Mouse (Mus musculus) CH12.LX (cell line): ENCODE measurements around the gene Nudt6. TPM values are rescaled to one million over a fixed set of nuclear protein-coding genes. Genes with fewer than 3 reads are reported as not detected.

Experiments
- DNase-seq: peaks from one replicate; pipeline ENCODE4 v3.0.0-alpha.2; 2013; ENCODE audit errors: extremely low read depth
- H3K27ac ChIP-seq: 2 replicates; pipeline ENCODE4 v1.5.1; 2012; ENCODE audit warnings: low read depth, mild to moderate bottlenecking, control low read depth, moderate library complexity; ENCODE audit not compliant: insufficient read depth
- H3K27me3 ChIP-seq: replicated peaks from 2 replicates; pipeline ENCODE3; 2012; ENCODE audit warnings: inconsistent platforms
- H3K36me3 ChIP-seq, 2 experiments: replicated peaks in 1 of 2; 2 replicates each; pipeline versions ENCODE3 to v1.6.1; 2012; ENCODE audit warnings: inconsistent platforms in 1 of 2, low read length in 1 of 2, mild to moderate bottlenecking in 1 of 2, mixed read lengths in 1 of 2, moderate library complexity in 1 of 2; ENCODE audit not compliant: control insufficient read depth in 1 of 2, insufficient read depth in 1 of 2
- H3K4me1 ChIP-seq, 2 experiments: 2 replicates each; pipeline ENCODE4 v1.6.1; 2012; ENCODE audit warnings: inconsistent platforms in 1 of 2, moderate library complexity in 1 of 2; ENCODE audit not compliant: insufficient read depth in 2 of 2, control insufficient read depth in 1 of 2
- H3K4me2 ChIP-seq: 2 replicates; pipeline ENCODE4 v1.6.1; 2012; ENCODE audit warnings: low read depth, mild to moderate bottlenecking, control low read depth; ENCODE audit not compliant: poor library complexity, insufficient read depth, severe bottlenecking
- H3K4me3 ChIP-seq, 3 experiments: fragments of 150-350 bp in 1 of 3; sonication (generic) in 1 of 3; replicated peaks in 1 of 3; 2 replicates each; pipeline versions ENCODE3 to v1.5.1; 2011 to 2012; ENCODE audit warnings: low read depth in 2 of 3, low read length in 2 of 3, mild to moderate bottlenecking in 2 of 3, moderate library complexity in 2 of 3, control low read depth in 1 of 3, improper control_type of control experiment in 1 of 3, inconsistent platforms in 1 of 3, mixed read lengths in 1 of 3; ENCODE audit not compliant: poor library complexity in 1 of 3
- H3K79me2 ChIP-seq: replicated peaks from 2 replicates; pipeline ENCODE4 v1.6.1; 2012; ENCODE audit warnings: mild to moderate bottlenecking, moderate library complexity; ENCODE audit not compliant: control insufficient read depth, poor library complexity, insufficient read depth, severe bottlenecking; ENCODE audit errors: extremely low read depth
- H3K9ac ChIP-seq: 2 replicates; pipeline ENCODE4 v1.6.1; 2012; ENCODE audit warnings: low read depth, mild to moderate bottlenecking, control low read depth, moderate library complexity; ENCODE audit not compliant: insufficient read depth
- H3K9me3 ChIP-seq: replicated peaks from 2 replicates; pipeline ENCODE3; 2012; ENCODE audit warnings: low read length, inconsistent platforms, mixed read lengths
- BHLHE40 ChIP-seq: IDR thresholded peaks from 2 replicates; pipeline ENCODE4 v1.6.1; 2011; ENCODE audit warnings: mild to moderate bottlenecking, low read depth, low read length, improper control_type of control experiment
- CHD1 ChIP-seq: IDR thresholded peaks from 2 replicates; pipeline ENCODE4 v1.6.1; 2012; ENCODE audit warnings: low read depth, low read length, improper control_type of control experiment, inconsistent platforms
- E2F4 ChIP-seq: IDR thresholded peaks from 2 replicates; pipeline ENCODE4 v1.6.1; 2011; ENCODE audit warnings: low read depth, low read length, improper control_type of control experiment; ENCODE audit not compliant: insufficient replicate concordance
- ELF1 ChIP-seq: IDR thresholded peaks from 2 replicates; pipeline ENCODE4 v1.6.1; 2014; ENCODE audit warnings: low read depth, mild to moderate bottlenecking, inconsistent platforms, low read length, improper control_type of control experiment
- EP300 ChIP-seq: IDR thresholded peaks from 2 replicates; pipeline ENCODE4 v1.6.1; 2011; ENCODE audit warnings: low read length, improper control_type of control experiment
- ETS1 ChIP-seq: conservative IDR thresholded peaks from 2 replicates; pipeline ENCODE4 v1.6.1; 2012; ENCODE audit warnings: low read depth, mild to moderate bottlenecking, inconsistent platforms, low read length, improper control_type of control experiment, moderate library complexity
- IRF4 ChIP-seq: IDR thresholded peaks from 2 replicates; pipeline ENCODE4 v1.6.1; 2014; ENCODE audit warnings: low read depth, mild to moderate bottlenecking, inconsistent platforms, low read length, improper control_type of control experiment
- KAT2A ChIP-seq: IDR thresholded peaks from 2 replicates; pipeline ENCODE4 v1.6.1; 2012; ENCODE audit warnings: low read length, improper control_type of control experiment, inconsistent platforms; ENCODE audit not compliant: insufficient replicate concordance
- MAFK ChIP-seq: IDR thresholded peaks from 2 replicates; pipeline ENCODE4 v1.6.1; 2011; ENCODE audit warnings: low read length, improper control_type of control experiment; ENCODE audit not compliant: insufficient replicate concordance
- MAZ ChIP-seq: IDR thresholded peaks from 2 replicates; pipeline ENCODE4 v1.6.1; 2012; ENCODE audit warnings: low read depth, mild to moderate bottlenecking, inconsistent platforms, low read length, improper control_type of control experiment, moderate library complexity
- MYC ChIP-seq: IDR thresholded peaks from 2 replicates; pipeline ENCODE4 v1.6.1; 2011; ENCODE audit warnings: low read depth, mild to moderate bottlenecking, improper control_type of control experiment, low read length
- NELFE ChIP-seq: IDR thresholded peaks from 2 replicates; pipeline ENCODE4 v1.6.1; 2011; ENCODE audit warnings: low read depth, low read length, improper control_type of control experiment
- PAX5 ChIP-seq: IDR thresholded peaks from 2 replicates; pipeline ENCODE4 v1.6.1; 2012; ENCODE audit warnings: low read length, inconsistent platforms, mixed read lengths
- POLR2A ChIP-seq: IDR thresholded peaks from 2 replicates; pipeline ENCODE4 v1.6.1; 2011; ENCODE audit warnings: low read depth, mild to moderate bottlenecking, improper control_type of control experiment, low read length
- POLR2AphosphoS2 ChIP-seq: IDR thresholded peaks from 2 replicates; pipeline ENCODE4 v1.6.1; 2011; ENCODE audit warnings: low read depth, low read length, improper control_type of control experiment
- RAD21 ChIP-seq: IDR thresholded peaks from 2 replicates; pipeline ENCODE4 v1.6.1; 2011; ENCODE audit warnings: low read depth, mild to moderate bottlenecking, low read length, improper control_type of control experiment, moderate library complexity
- SIN3A ChIP-seq: IDR thresholded peaks from 2 replicates; pipeline ENCODE4 v1.6.1; 2012; ENCODE audit warnings: low read length, improper control_type of control experiment, inconsistent platforms
- TCF12 ChIP-seq: IDR thresholded peaks from 2 replicates; pipeline ENCODE4 v1.6.1; 2014; ENCODE audit warnings: low read depth, mild to moderate bottlenecking, inconsistent platforms, low read length, improper control_type of control experiment
- USF2 ChIP-seq: conservative IDR thresholded peaks from 2 replicates; pipeline ENCODE4 v1.6.1; 2011; ENCODE audit warnings: low read depth, low read length, improper control_type of control experiment
- ZKSCAN1 ChIP-seq: IDR thresholded peaks from 2 replicates; pipeline ENCODE4 v1.6.1; 2012; ENCODE audit warnings: low read depth, inconsistent platforms, low read length, improper control_type of control experiment, borderline replicate concordance
- ZMIZ1 ChIP-seq: IDR thresholded peaks from 2 replicates; pipeline ENCODE4 v1.6.1; 2012; ENCODE audit warnings: low read depth, mild to moderate bottlenecking, inconsistent platforms, low read length, improper control_type of control experiment
- dilution Hi-C: fragments of 300-500 bp; cut with MboI; formaldehyde crosslinking; loops from 2 replicates; pipeline ENCODE4 v1.14.3; 2020; ENCODE audit warnings: low sequenced_read_pairs; ENCODE audit not compliant: extremely low pct_unique_long_range_greater_than_20kb, extremely low pct_ligation_motif_present
- in situ Hi-C: fragments of 300-500 bp; cut with MboI; formaldehyde crosslinking; loops from 3 replicates; pipeline ENCODE4 v1.14.3; 2019; ENCODE audit warnings: low sequenced_read_pairs, low pct_ligation_motif_present, low pct_unique_long_range_greater_than_20kb, mixed read lengths
- polyA plus RNA-seq: library from polyadenylated mRNA; unstranded; fragments of >175 nt; gene quantifications from 2 replicates; pipeline ENCODE4 v1.2.1, GENCODE M21; 2012; ENCODE audit warnings: low read depth; ENCODE audit not compliant: insufficient read length
- total RNA-seq, 2 experiments: library from RNA; depleted of rRNA; stranded (reverse); fragments of 300-350 nt in 1 of 2; fragments of >200 nt in 1 of 2; gene quantifications; 2 replicates each; pipeline ENCODE4 v1.2.3; 2012 to 2014

Gene Nudt6
- total and polyA plus RNA-seq, 3 experiments = 6.0 to 9.6 (median 9.4) TPM

- H3K4me2 ChIP-seq = no peak overlapping the region; the same call in 1 of the 2 replicates
- H3K4me3 ChIP-seq = no peak overlapping the region
- H3K9ac ChIP-seq = no peak overlapping the region
- H3K79me2 ChIP-seq = no peaks in the 10 kb centered on the region
- no peaks in the 10 kb centered on the region for H3K36me3 ChIP-seq
- H3K4me1 ChIP-seq = peaks cover 5 to 16% of the 10 kb centered on the region in 2 experiments; a peak in 2 of 4 replicates
- dilution Hi-C loops (no loop called here), in situ Hi-C loops (no loop called here)
- no peak for TF ChIP-seq RAD21
- TF ChIP-seq POLR2AphosphoS2 = no peak
- TF ChIP-seq PAX5 = no peak
- no peak for TF ChIP-seq USF2
- no peak for TF ChIP-seq ZKSCAN1
- TF ChIP-seq NELFE = no peak
- TF ChIP-seq MAZ = no peak
- TF ChIP-seq MYC = no peak
- no peak for TF ChIP-seq MAFK
- no peak for TF ChIP-seq POLR2A
- DNase-seq = no peak
- H3K27me3 ChIP-seq = no peaks in the 10 kb centered on the region
- H3K27ac ChIP-seq = no peak overlapping the region
- H3K9me3 ChIP-seq = no peaks in the 10 kb centered on the region
These were observed 54.9 kb downstream of the Nudt6 start for GRCm38 (mm10) chr3:37365144-37365543.

DNA sequence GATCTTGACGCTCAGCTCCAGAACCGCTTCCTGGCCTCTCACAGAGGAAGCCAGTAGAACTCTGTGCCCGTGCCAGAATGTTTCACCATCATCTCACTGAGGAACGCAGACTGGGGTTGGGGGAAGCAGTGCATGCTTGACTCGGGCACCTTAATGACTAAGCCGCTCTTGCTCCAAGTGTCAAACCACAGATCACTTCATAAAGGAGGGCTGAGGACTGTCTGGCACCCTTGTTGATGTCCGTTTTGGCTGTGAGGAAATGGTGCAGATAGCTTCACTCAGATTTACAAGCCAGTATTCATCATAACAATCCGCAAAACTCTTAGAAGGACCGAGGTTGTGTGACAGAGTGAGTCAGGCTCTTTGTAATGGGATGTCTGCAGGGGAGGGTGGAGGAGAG lies 59.3 kb downstream of the Nudt6 start:
- H3K9ac ChIP-seq = no peak overlapping the region
- no peak for TF ChIP-seq BHLHE40
- TF ChIP-seq SIN3A = no peak
- TF ChIP-seq EP300 = no peak
- TF ChIP-seq ZMIZ1 = no peak
- no peak for TF ChIP-seq TCF12
- TF ChIP-seq USF2 = no peak
- TF ChIP-seq IRF4 = no peak
- TF ChIP-seq RAD21 = no peak
- no peak for TF ChIP-seq MAZ
- TF ChIP-seq KAT2A = no peak
- TF ChIP-seq MYC = no peak
- no peak for TF ChIP-seq ELF1
- no peak for TF ChIP-seq E2F4
- TF ChIP-seq CHD1 = no peak
- no peak for TF ChIP-seq ZKSCAN1
- TF ChIP-seq ETS1 = no peak
- H3K27me3 ChIP-seq = no peaks in the 10 kb centered on the region
- no peaks in the 10 kb centered on the region for H3K36me3 ChIP-seq
- no peak overlapping the region for H3K4me3 ChIP-seq
- DNase-seq = no peak
- no peaks in the 10 kb centered on the region for H3K79me2 ChIP-seq
- H3K4me2 ChIP-seq = no peak overlapping the region
- dilution Hi-C loops (no loop called here), in situ Hi-C loops (no loop called here)
- no peak overlapping the region for H3K27ac ChIP-seq
- no peaks in the 10 kb centered on the region for H3K4me1 ChIP-seq
- no peaks in the 10 kb centered on the region for H3K9me3 ChIP-seq

Other genes with a start within 250 kb of the Nudt6 start
- not detected in 2 replicates for gene Il21, start 187.6 kb downstream of the Nudt6 start, total RNA-seq (2012; rRNA removed)
- not detected in 2 replicates for gene Il21, start 187.6 kb downstream of the Nudt6 start, total RNA-seq (2014; rRNA removed)
- gene Il21, start 187.6 kb downstream of the Nudt6 start, polyA plus RNA-seq = not detected in 2 replicates
- gene Bbs12, start 107.7 kb downstream of the Nudt6 start, total RNA-seq (2012; rRNA removed) = 3.2 and 4.1 TPM in 2 replicates
- 8.3 and 8.8 TPM in 2 replicates for gene Bbs12, start 107.7 kb downstream of the Nudt6 start, total RNA-seq (2014; rRNA removed)
- 3.3 and 4.0 TPM in 2 replicates for gene Bbs12, start 107.7 kb downstream of the Nudt6 start, polyA plus RNA-seq
- 0.46 and 0.89 TPM in 2 replicates for gene Cetn4, start 107.5 kb downstream of the Nudt6 start, total RNA-seq (2012; rRNA removed)
- gene Cetn4, start 107.5 kb downstream of the Nudt6 start, total RNA-seq (2014; rRNA removed) = 2.2 and 2.9 TPM in 2 replicates
- gene Cetn4, start 107.5 kb downstream of the Nudt6 start, polyA plus RNA-seq = 1.4 and 2.6 TPM in 2 replicates
- gene Fgf2, start 71.9 kb downstream of the Nudt6 start, total RNA-seq (2012; rRNA removed) = 0.25 and 0.38 TPM in 2 replicates
- not detected in 2 replicates for gene Fgf2, start 71.9 kb downstream of the Nudt6 start, total RNA-seq (2014; rRNA removed)
- 0.60 and 0.70 TPM in 2 replicates for gene Fgf2, start 71.9 kb downstream of the Nudt6 start, polyA plus RNA-seq
- 35.0 and 52.0 TPM in 2 replicates for gene Spata5, start 315 bp downstream of the Nudt6 start, total RNA-seq (2012; rRNA removed)
- 49.7 and 66.1 TPM in 2 replicates for gene Spata5, start 315 bp downstream of the Nudt6 start, total RNA-seq (2014; rRNA removed)
- gene Spata5, start 315 bp downstream of the Nudt6 start, polyA plus RNA-seq = 43.8 and 52.9 TPM in 2 replicates
- gene Spry1, start 219.7 kb upstream of the Nudt6 start, total RNA-seq (2012; rRNA removed) = not detected in 2 replicates
- not detected in 2 replicates for gene Spry1, start 219.7 kb upstream of the Nudt6 start, total RNA-seq (2014; rRNA removed)
- gene Spry1, start 219.7 kb upstream of the Nudt6 start, polyA plus RNA-seq = not detected in 2 replicates